Mouse (Mus musculus) left cerebral cortex, adult 11 months (tissue): ENCODE measurements around the gene Medag.
A peak's percentile ranks its signal among the peaks of the same experiment; 100 is the strongest.

Experiments used
- DNase-seq: peaks from one replicate; pipeline ENCODE4 v3.0.0; 2022; ENCODE audit warnings: low spot score

Gene Medag

DNA sequence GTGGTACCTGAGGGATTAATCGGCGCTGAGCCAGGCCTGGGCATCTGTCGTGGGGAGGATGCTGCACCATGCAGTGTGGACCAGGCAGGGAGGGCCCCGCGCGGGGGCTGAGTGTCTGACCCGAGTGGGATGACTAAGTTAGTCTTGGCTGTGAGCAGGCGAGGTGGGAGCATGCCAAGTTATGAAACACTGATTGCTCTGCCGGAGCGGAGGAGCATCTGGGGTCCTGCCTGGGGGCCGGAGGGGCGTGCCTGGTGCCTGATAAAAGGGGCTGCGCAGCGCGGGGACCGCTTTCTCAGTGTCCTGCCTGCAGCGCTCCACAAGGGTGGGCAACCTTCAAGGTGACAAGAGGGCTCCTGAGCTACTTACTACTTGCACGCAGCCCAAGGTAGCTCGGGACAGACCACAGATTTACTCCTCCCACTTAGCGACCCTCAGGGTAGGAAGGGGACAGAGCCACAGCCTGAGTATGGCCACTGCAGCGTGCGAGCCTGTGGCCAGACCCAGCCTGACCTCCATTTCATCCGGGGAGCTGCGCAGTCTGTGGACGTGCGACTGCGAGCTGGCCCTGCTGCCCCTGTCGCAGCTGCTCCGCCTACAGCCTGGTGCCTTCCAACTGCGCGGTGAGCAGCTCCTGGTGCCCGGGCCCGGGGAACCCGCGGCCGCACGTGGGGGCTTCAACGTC is at the start of gene Medag:
Gene Medag (plus strand): TSS at position 241 of the 685 bp plus-strand sequence.
- peak; percentile 40 for DNase-seq

DNA sequence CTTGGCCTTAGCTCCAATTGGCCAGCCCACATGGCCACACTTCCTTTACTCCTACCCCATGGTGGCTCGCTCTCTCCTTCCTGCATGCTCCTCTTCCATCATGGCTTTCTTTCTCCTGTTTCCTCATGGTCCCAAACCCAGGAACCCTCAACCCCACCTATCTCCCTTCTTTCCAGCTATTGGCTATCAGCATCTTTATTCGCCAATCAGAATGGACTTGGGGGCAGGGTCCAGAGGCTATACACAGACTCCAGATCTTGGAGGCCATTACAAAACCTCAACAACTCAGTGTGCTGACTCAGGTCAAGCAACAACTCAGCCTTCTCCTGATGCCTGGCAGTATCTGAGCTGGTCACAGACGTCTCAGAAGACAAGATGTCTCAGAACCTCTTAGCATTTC is 48.9 kb upstream of the Medag start:
- DNase-seq = no peak

DNA sequence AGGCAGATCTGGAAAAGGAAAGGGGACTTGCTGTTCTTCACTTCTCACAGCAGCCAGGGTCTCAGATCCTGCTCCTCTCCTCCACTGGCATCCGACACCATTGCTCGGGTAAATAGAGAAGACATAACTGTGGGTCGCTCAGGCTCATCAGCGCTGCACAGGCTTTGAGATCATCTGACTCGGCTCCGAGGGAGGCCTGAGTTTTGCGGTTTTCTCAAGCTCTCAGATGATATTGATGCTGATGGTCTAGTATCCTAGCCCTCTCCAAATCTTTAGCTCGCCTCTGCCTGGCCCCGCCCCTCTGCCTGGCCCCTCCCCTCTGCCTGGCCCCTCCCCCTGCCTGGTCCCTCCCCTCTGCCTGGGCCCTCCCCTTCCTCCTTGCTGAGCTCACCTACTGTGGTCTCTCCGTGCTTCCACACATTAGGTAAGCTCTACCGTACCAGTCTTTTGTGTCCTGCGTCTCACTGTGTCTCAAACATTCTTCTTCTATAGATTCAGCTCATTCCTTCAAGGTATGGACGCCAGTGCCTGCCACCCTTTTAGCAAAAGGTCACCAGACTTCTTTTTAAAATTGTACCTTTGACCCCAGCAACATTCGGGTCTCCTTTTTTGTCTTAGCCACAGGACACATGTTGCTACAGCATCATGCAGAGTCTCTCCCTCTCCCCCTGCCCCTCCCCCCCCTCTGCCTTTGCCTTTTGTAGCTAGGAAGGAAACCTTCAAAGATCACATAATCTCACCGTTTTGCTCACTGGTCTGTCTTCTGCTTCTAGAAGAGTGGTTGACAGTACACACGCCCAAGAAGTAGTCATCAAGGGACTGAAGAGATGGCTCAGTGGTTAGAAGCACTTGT is 47.4 kb upstream of the Medag start:
- no peak for DNase-seq

DNA sequence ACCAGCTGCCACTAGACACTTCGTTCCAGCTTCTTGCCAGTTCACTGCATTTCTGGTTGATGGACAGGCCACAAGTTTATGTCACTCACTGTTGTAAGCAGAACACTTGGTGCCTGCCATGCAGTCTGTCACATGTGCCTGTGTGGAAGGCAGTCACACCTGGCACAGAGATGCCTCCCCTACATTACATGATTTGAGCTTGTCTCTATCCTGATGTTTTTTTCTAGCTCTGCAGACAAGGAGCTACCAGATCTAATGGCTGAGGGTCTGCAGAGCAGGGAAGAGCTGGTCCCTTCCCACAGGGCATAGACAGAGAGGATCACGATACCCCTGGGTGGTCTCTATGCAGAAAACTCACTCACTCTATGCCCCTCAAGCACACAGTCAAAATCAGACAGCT is 44.5 kb upstream of the Medag start:
- no peak for DNase-seq

DNA sequence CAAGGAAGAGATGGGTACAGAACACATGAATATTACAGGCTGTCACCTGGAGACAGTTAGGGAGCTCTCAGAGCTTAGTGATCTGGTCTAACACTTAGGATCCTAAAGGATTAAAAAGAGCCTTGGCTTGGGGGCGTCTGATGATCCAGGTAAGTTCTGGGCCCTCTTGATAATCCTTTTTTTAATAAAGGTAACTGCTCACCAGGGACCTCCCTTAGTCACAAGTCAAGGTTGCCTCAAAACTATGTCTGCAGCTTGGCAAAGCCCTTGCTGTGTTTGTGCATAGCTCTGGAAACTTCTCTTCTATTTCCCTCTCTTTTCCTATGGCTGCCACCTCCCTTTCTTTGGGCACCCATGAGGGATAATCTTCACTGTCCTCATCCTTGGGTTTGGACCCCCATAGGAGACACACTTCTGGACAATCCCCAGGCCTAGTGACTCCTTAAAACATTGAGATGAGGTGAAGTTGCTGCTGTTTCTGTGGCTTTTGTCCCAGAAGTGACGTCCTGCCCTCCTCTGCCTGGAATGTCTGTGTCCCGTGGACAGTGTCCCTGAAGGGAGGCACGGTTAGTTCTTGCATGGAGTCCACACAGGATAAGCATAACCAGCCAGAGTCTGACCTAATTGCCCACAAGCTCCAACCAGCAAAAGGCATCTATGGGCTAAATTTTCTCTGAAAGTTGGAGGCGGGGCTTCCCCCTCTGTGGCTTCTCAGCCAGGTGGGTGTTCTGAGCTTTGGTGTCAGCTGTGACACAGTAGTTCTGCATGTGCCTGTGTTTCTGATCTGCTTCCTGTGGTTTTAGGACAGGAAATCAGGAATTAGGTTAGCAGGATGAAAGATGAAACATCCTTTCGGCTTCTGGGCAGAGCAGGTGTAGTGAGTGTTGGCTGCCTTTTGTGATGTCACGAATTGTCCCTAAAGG is 43.7 kb upstream of the Medag start:
- DNase-seq = no peak

DNA sequence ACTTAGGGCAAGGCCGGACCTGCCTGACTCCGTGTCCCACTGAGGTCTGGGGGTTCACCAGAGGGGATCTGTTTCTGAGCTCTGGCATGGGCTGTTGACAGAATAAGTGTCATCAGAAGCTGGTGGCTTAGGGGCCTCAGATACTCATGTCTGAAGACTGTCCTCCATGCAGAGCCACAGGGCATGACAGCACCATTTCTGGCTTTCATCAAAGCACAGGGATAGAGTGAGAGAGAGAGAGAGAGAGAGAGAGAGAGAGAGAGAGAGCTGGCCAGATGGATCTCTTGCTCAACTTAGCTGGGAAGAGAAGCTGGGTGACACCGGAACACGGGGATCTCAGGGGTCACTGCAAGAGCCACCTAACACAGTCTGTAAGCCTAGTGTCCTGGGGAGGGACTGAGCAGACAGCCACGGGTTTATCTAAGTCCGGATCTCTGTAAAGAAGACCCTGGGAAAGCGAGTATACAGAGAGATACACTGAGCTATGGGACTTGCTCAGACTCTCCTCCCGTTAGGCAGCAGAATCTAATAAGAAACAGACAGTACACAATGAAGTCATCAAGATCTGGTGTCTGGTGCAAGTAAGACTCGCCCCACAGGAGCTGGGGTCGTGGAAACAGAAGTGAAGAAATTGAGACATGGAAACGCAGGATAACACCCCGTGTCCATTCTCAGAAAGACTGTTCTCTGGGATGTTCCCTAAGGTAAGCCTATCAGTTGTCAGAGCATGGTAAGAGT is 42.8 kb upstream of the Medag start:
- DNase-seq = no peak

- DNase-seq = no peak
These were observed 42.0 kb upstream of the Medag start for GRCm38 (mm10) chr5:149369373-149370035.

DNA sequence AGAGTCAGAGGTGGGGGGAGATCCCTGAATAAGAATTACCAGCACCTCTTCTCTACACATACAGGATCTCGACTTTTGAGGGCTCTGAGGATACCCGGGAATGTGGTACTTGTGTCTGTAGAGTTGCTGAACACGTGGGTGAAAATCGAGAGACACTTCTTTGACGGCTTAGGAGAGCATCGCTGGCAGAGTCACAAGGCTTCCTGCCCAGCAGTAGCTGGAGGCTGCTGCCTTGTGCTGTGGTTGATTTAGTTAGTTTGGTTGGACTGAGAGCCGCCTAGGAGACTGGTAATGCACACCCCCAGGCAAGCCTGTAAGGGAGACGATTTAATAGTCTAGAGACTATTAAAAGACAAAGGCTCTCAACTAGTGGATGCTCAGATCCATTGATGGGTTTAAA is 39.5 kb upstream of the Medag start:
- no peak for DNase-seq

GRCm38 (mm10) chr5:149373224-149373623 is 38.3 kb upstream of the Medag start:
- DNase-seq = no peak

- no peak for DNase-seq
These were observed 37.5 kb upstream of the Medag start for GRCm38 (mm10) chr5:149374026-149374425.

- DNase-seq = no peak
These were observed 36.3 kb upstream of the Medag start for GRCm38 (mm10) chr5:149375074-149375888.

DNA sequence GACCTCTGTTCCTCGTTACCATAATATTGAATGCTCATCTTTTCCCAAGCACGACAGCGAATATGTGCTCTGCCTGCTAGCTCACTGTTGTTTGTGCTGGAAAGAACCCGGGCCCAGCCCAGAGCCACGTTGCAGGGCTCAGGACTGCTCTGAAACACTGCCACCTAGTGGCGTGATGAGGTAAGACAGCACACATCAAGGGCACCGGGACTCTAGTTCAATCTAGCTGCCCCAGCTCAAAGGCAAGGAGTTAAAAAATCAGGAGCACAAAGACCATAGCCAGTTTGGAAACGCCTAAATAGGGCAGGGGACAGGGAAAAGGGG is 35.7 kb upstream of the Medag start:
- DNase-seq = peak; percentile 73

GRCm38 (mm10) chr5:149376367-149376766 is 35.2 kb upstream of the Medag start:
- no peak for DNase-seq

DNA sequence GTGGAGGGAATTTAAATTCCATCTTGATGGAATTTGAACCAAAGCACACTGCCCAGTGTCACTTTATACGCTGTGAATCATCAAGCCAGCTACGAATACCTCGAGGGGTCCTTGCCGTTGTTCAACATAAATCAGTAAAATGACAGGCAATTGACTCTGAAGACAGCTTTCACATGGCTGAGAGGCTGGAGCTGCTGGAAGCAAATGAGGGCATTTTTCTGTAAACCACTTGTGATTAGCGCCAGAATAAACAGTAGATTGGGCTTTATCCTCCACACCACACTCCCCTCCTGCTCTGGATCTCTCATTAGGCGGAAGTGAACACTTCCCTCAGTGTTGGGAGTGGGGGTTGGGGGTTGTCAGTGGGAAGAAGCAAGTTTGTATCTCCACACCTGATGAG is 34.3 kb upstream of the Medag start:
- no peak for DNase-seq

DNA sequence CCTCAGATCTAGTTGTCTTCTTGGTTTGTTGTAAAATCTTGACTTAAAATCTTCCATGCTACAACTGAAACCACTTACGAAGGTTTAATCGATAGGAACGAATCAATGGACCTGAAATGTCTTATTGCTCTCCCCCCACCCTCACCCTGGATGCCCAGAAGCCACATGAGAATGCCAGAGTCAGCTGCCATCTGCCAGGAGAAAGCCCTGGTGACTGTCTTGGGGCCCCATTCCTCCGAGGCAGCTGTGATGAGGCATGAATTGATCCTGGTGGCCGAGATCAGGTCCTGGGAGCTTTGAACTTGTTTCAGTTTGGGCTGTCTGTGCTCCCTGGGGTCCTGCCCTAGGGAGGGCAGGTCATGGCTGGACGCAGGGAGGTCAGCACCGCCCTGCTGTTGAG is 33.0 kb upstream of the Medag start:
- no peak for DNase-seq

DNA sequence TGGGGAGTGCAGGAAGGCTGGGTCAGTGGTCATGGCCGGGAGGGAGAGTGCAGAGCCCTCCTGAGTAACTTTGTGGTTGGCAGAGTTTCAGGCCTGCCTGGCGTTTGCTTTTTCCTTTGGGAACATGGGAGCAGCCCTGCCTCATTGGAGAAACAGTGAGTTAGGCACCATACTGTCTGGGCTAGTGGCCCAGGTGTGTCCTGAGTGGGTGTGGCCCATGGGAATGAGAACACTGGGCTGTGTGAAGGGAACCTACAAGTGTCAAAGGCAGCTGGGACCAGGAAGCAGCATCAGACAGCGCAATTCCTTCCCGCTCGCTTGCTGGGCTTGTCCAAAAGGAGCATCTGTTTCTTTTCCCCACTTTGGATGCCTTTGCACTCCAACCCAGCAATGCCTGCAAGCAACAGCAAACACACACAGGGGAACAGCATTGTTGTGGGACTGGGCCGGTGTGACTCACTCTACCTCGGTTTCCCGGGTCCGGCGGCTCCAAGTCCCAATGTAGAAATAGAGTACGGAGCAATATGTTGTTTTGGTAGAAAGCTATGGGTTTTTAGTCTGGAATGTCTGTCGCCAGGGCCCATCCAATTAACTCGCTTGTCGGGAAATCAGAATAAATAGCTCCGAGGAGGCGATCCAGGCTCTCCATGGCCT is 32.3 kb upstream of the Medag start:
- no peak for DNase-seq

DNA sequence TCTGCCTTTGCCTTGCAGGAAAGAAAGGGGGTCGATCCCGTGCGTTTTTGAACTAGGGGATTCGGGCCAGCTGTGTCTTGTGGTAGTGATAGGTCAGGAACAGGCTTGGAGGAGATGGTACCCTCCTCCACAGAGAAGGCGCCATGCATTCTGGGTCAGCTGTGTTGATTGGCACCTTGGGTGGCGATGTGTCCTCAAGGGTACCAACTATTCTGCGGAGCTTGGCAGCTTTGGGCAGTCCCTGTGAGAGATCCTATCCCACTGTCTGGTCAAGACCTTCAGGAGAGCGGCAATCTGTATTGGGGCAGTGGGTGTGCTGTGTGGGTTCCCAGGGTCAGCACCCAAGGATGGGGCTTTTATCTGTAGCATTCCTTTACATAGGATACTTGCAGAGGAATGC is 31.7 kb upstream of the Medag start:
- DNase-seq = no peak

DNA sequence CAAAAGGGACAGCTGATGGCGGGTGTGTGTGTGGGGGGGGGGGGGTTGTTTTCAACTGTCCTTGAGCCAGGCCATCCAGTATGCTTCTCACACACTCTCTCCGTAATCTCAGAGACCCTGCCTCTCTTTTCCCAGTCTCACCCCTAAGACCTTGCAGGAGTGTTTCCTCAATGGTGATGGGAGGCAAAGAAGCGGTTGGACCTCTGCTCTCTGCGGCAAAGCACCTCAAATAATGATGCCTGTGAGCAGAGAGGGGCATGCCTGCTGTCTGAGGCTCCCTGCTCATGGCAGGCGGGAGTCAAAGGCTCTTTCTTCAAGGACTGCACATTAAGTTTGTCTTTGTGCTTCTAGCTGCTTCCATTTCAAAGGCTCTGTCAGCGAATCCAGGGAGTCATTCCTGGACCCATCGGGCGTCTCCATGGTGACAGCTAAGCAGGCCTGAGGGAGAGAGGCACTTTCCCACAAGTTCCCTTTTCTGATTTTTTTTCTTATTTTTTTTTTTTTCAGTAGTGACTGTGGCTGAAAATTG is 31.1 kb upstream of the Medag start:
- DNase-seq = peak; percentile 28

DNA sequence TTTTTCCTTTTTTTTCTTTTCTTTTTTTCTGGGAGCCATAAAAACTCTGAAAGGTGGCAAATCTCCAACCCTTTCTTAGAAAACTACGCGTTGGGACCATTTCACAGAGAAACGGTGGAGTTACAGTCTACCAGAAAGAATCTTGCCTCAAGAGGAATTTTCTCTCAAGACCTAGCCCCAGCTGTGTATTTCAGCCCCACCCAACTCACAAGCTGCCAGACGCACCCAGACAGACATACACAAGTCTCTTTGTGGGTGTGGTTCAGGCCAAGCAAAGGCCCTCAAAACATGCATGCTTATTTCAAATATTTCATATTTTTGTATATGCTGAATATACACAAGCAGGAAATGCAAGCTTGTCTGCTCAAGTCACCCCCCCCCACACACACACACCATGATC is 29.6 kb upstream of the Medag start:
- DNase-seq = no peak

DNA sequence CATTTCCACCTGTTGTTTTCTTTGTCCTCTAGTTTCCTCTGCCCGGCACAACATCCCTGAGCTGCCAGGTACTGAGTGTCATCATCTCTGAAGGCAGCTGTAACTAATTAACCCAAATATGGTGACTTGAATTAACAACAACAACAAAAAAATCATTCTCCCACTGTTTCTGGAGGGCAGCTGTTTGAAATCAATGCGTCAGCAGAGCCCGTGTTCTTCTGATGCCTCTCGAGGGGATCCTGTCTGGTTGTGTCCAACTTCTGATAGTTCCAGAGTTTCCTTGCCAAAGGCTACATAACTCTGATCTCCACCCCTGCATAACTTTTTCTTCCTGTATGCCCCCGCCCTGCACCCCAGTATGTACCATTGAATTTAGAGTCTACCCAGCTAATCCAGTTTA is 28.9 kb upstream of the Medag start:
- DNase-seq = no peak
